Mouse (Mus musculus): ENCODE results near the gene Sgsm3.

Sgsm3 gene

DNA sequence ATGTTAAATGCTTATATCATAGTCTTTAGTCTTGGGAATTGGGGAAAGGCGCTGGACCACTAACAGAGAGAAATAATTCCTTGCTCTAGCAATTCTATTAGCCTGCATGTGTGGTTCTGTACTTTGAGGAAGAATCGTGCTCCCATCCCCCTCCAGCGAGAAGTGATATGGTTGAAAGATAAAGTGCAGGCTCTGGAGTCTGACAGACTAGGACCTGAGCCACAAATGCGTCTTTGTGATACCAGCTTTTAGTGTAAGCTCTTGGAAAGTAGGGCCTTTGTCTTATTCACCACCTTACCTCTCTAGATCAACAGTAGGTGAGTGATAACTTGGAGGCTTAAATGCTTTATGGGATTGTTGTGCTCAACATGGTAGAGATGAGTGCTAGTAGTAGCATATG is 3.6 kb downstream of the Sgsm3 start:
- DNase-seq, result no peak

DNA sequence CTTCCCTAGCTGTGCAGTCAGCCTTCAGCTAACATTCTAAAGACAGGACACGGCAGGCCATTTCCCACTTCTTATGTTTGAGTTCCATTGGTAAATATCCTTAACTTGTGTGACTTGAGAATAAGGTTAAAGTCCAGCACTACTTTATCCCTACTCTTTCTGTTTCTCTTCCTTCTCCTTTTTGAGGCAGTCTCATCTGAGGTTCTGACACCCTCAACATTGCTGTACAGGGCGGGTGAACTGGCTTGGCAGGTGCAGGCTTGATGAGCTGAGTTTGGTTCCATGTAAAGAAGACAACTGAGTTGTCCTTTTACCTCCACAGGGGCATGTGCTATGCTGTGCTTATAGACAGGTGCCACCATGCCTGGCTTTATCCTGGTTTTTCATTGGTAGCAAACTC is 5.7 kb downstream of the Sgsm3 start:
- no peak for DNase-seq

DNA sequence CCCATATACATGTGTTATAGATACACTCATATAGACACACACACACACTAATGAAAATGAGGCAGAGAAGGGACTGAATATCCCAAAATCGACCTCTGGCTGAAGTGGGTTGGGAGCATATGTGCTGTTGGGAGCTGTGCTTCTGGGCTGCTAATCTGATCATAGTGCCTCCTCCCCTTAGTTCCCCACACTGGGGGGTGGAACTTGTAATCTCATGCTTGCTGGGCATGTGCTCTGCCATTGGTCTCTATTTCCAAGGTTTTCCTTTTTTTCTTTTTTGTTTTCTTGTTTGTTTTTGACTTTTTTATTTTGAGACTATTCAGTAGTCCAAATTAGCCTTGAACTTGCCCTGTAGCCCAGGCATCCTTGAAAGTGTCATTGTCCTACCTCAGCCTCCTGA is 10.8 kb downstream of the Sgsm3 start:
- DNase-seq, result no peak

DNA sequence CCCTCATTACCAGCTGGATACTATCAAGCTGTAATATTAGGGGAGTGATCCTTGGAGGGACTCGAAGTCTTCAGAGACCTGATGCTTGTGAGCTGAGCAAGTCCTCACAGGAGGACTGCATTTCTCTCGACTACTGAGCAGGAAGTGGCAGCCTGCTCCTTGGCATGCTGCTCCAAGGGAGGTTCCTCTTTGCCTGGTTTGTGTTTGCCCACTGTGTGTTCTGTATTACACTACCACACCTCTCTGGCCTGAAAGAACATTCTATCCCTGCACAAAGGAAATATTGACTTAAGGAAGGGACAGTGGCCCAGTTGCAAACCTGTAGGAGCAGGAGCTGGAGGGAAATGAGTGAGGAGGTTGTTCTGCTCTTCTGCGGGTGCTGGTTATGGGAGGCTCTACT is 12.1 kb downstream of the Sgsm3 start:
- no peak for DNase-seq

DNA sequence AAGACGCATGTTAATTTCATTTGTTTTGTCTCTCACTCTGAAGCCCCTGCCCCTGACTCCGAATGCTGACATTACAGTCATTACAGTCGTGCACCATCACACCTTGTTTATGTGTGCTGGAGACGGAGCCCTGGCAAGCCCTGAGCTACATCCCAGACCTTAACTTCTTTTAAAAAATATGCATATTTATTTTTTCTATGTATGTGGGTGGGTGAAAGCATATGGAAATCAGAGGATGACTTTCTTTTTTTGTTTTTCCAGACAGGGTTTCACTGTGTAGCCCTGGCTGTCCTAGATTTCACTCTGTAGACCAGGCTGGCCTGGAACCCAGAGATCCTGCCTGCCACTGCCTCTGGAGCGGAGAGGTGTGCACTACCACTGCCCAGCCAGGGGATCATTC is 17.4 kb downstream of the Sgsm3 start:
- DNase-seq, result no peak

DNA sequence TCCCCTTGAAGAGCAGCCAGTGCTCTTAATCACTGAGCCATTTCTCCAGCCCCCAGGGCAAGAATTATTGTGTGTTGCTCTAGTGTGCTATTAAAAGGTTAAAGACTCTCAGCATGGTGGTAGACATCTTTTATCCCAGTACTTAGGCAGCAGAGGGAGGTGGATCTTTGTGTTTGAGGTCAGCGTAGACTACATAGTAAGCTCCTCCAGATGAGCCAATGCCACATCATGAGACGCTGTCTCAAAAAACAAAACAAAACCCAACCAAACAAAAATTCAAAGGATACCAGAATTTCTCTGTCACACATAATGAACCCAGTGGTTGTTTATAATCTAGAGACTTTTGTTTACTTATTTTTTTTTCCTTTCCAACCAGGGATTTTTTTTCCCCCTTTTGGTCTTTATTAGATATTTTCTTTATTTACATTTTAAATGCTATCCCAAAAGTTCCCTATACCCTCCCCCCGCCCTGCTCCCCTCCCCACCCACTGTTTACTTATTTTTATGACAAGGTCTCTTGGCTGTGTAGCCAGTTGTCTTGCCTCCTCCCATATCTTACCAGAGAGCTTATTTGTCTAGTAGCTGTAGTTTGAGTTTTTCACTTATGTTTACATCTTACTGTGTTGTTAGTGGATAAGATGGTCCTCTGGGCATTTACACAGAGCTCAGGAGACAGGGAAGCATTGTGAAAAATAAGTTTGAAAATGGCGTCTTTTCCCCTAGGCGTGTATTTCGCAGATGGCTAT is 18.7 kb downstream of the Sgsm3 start:
- DNase-seq, result no peak

DNA sequence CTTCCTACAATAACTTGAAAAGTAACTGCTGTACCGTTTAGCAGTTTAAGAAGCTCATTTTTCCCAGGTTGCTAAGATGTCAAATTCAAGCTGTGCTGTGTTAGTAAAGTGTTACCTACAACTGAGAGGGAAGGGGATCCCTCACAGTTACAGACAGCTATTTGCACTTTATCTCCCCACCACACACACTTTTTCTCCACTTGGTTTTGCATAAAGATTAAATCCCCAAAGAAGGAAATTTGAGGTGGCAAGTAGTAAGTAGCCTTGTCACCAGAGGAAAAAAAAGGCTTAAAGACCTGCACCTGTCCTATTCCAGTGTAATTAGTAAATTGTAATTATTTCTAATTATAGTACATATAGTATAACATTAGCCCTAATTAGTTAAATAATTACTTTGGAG is 19.5 kb downstream of the Sgsm3 start:
- no peak for DNase-seq

DNA sequence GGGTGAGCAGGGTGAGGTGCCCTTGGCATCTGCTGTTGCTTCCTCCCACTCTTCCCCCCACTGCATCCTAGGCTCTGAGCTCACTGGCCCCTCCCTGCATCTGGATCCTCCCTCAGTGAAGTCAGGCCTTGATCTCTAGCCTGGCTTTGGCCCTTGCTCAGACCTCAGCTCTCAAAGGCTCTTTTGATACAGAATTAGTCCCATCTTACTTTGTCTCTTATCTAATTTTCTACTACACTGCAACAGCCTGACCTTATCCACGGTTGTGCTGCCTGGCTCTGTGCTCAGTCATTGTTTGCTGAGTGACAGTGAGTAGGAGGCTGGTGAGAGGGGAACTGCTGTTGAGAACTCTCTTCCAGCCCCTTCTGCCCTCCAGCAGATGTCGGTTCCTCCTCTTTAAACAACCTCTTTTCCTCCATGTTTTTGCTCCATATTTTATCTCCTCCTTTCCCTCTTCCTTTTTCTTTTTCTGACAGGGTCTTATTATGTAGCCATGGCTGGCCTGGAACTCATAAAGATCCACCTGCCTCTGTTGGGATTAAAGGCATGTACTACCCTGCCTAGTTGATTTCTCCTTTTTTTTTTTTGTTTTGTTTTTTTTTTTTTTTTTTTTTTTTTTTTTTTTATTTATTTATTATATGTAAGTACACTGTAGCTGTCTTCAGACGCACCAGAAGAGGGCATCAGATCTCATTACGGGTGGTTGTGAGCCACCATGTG is 23.0 kb downstream of the Sgsm3 start:
- DNase-seq, result no peak

DNA sequence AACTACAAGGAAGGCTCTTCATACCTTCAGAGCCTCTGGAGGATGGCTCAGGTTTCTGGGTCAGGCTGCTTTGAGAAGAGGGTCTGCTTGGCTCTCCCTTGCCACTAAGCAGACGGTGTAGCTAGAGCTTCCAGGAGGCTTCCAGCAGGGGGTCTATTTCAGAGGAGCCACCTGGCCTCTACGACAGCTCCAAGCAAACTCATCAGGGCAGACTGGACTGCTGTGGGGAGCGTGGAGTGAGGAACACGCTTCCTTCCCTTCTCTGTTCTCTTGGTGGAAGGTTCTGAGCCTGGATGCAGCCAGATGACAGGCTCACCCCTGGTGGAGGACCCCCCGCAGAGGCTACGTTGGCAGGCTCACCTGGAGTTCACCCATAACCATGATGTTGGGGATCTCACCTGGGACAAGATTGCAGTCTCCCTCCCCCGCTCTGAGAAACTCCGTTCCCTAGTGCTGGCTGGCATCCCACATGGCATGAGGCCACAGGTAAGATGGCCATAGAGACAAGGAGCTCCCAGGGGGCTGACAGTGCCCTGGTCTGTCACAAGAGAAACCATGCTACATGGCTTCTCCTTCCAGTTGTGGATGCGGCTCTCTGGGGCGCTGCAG is 28.7 kb downstream of the Sgsm3 start:
- no peak for DNase-seq

DNA sequence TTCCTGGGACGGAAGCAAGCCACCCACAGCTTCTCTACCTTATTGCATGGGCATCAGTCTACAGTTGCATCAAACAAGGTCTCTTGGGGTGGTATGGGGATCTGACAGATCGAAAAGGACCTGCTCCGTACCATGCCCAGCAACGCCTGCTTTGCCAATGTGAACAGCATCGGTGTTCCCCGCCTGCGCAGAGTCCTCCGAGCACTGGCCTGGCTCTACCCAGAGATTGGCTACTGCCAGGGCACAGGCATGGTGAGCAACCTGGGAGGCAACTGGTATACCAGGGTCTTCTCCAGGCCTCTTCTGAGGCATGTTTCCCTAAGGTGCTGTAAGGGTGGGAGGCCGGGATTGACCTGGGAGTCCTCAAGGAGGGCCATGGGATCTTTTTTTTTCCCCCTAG is 29.8 kb downstream of the Sgsm3 start:
- DNase-seq, result no peak

DNA sequence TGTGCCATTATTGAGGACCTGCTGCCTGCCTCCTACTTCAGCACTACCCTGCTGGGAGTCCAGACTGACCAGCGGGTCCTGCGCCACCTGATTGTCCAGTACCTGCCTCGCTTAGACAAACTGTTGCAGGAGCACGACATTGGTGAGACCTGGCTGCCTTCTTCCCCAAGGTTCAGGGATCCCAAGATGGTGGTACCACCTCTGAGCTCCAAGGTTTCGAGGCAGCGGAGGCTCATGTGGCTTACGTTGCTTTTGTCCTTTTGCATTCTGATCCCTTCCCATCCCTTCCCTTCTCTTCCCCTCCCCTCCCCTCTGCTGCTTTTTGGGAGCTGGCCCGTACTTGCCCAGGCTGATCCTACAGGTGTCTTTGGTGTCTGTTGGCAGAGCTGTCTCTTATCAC is 30.3 kb downstream of the Sgsm3 start:
- DNase-seq, result no peak

DNA sequence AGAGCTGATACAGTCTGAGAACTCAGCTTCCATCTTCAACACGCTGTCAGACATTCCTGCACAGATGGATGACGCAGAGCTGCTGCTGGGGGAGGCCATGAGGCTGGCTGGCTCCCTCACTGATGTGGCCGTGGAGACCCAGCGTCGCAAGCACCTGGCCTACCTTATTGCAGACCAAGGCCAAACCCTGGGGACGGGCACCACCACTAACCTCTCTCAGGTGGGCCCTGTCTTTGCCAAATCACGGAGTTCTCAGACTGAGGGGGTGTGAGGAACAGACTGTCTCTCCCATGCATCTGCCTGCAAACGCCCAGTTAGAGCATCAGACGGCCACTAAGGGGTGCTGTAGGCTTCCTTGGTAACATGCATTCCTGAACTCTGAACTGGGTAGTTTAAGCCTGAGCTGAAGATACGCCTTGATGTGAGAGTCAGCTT is 31.1 kb downstream of the Sgsm3 start:
- DNase-seq, result peak; percentile 24 to 29

DNA sequence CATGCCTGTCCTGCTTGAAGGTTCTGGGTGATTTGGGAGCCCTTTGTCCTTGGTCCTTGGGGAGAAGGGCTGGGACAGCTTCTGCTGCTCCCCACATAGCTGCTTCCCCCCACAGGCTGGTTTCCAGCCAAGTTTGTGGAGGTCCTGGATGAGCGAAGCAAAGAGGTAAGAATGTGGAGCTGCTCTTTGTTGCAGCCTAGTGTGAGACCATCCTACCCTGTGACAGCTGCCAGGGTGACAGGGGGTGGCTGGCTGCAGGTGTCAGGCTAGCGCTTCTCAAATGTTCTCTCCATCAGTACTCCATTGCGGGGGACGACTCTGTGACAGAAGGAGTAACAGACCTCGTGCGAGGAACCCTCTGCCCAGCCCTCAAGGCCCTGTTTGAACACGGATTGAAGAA is 32.5 kb downstream of the Sgsm3 start:
- DNase-seq, result no peak

DNA sequence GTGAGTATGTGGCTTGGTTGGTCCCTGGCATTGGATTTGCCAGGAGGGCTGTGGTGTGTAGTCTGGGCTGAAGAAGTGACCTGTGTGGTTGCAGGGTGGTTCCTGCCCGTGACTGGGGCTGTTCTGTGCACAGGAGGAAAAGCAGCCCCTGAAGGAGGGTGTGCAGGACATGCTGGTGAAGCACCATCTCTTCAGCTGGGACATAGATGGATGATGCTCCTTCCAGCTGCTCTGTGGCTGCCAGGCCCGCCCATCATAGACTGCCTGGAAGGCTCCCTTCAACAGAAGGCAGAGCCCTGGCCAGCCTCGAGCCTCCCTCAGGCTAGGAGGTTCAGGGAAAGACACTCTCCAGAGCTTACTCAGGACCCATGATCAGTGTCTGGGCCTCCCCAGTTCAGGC is 34.0 kb downstream of the Sgsm3 start:
- DNase-seq, result no peak

DNA sequence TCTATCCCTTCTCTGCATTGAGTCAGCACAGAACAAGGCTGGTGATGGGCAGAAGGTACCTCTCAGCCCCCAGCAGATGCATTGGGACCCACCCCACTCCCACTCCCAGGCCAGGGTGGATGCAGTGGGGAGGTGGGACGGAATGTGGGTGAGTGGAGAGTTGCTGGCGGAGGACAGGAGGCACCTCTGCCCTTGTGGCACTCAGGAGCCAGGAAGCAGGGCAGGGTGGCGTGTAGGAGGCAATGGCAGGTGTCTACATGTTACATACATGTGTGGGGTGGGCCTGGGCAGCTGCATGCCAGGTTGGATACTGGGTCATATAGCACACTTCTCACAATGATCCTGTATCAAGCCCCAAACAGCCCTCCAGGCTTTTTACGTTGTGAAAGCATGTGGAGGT is 34.8 kb downstream of the Sgsm3 start:
- no peak for DNase-seq

DNA sequence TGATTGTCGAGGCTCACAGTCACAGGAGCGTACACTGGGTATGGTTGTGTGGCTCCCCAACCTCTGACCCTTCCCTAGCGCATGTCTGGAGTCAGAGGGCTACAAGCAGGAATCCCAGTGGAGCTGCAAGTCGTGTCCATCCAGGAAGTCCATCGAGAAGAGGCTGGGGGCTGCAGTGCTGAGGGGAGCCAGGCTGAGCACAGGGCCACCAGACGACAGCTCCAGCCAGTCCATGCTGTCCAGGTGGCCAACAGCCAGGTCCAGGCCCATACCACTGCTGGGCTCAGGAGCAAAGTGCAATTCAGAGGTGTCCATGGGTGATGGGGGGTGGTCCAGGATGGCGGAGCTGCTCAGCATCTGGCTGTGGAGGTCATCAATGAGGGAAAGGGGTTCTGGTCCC is 35.6 kb downstream of the Sgsm3 start:
- no peak for DNase-seq

DNA sequence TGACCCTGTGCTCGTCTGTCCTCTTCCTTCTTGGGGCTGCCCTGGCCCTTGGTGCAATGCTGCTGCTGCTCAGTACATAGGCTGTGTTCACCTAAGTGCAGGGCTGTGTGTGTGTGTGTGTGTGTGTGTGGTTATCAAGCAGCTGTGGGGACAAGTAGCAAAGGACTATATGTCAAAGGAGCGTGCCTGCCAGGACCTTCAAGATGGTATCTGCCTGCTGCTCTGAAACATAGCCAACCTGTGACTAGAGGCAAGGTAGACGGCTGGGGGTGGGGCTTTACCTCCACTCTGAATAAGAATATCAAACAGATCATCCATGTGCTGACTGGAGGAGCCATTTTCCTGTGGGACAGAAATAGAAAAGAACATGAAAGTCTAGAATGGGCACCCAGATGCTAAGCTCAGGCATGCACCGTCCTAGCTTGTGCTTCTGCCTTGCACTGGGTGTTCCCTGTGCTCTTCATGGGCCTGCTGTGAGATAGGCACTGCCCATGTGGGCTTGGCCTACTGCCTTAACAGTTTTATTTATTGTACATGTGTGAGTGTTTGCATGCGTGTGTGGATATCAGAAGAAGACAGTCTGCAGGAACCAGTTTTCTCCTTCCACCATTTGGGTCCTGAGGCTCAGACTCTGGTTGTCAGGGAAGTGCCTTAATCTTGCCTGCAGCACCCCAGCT is 37.6 kb downstream of the Sgsm3 start:
- no peak for DNase-seq

DNA sequence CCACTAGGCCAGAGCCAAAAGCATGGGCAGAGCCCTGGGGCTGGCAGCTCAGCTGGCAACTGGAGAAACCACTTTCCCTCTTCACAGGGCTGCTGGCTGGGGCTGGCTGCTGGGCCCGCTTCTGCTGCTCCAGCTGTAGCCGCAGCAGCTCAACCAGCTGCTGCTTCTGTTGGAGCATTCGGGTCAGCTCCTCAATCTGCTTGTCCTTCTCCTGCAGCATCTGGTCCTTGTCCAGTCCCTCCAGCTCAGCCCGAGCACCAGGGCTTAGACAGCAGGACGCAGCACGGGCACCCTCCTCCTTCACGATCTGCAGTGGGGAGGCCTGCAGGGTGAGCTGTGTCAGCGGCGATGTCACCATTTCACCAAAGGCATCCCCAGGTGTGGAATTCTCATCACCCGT is 38.9 kb downstream of the Sgsm3 start:
- DNase-seq, result no peak

DNA sequence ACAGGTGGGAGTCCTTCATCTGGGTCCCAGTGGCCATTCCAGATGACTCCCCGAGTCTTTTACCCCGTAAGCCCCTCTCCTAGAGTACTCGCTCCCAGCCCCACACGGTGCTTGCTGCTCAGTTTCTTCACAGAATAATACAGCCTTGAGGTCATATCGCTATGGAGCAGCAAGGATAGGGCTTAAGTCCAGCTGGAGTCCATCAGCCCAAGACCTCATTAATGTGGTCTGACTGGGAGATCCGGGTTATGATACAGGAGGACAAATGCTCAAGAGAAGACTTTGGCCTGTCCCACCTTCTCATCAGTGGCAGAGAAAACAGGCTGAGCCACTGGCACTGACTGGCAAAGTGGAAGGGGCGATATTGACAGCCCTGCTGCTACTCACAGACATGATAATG is 39.7 kb downstream of the Sgsm3 start:
- no peak for DNase-seq

DNA sequence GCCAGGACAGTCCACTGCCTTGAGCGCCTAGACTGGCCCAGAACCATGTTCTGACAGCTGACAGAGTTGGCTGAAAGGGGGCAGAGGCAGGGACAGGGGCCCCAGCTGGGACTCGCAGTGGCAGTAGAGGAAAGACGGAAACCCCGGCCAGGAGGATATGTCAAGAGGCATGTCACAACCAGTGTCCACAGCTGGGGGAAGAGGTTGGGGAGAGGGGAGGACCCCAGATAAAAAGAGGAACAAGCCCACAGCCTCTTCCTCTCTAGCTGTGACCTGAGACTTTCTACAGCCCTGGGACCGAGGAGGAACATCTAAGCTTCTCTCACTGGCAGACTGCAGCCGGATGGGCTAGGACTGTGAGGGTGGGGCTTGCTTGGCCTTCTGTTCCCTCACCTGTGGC is 43.8 kb downstream of the Sgsm3 start:
- DNase-seq, result peak; percentile 56 to 65

DNA sequence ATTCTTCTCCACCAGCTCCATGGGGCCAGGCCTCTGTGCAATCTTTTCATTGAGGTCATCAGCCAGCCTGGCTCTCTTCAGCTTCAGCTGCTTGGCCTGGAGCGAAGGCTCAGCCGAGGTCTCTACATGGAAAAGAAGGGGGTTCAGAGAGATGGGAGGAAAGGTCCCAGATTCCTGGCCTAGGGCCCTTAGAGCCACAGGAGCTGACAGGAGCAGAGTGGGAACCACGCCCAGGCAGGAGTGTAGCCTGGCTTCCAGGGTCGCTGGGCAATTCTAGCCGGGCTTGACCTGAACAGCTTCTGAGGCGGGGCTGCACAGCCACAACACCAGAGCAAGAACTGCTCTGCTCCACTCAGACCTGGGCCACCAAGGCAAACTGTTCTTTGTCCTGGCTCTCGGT is 44.9 kb downstream of the Sgsm3 start:
- no peak for DNase-seq

DNA sequence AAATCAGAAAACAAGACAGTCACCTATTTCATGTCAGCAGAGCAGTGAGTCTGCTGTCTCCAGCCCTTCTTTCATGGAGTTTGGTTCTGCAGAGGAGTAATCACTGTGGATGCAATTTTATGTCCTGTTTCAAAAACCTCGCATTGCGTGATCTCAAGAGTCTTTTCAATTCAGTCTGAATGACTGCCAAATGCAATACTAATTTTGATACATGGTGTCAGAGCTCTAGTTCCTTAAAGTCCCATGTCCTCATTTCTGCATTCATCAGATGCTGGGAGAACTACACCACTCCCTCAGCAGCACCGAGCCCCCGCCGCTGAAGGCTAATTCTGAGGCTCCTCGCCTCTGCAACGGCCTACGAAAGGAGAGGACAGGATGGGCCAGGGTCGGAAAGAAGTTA is 46.3 kb downstream of the Sgsm3 start:
- DNase-seq, result no peak

DNA sequence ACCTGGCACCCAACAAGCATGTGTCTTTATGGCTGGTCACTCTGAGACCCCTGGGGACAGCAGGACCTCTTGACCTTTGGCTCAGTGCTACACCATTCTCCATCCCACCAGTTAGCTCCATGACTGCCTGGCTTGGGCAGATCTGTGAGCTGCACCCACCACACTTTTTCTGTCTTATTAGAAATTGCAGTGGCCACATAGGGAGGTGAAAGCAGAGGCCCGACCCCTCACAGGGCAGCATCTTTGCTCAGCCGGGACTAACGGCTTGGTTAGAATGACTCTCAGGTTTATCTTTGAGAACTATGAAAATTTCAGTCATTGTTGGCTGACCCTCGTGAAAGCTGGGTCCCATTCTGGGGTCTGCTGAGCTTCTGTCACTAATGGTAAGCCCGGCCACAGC is 49.3 kb downstream of the Sgsm3 start:
- no peak for DNase-seq
